Mouse (Mus musculus) hindbrain, embryonic 11.5 days (tissue): ENCODE results near the gene BC028528. TPM values are rescaled to one million over a fixed set of nuclear protein-coding genes. Genes with fewer than 3 reads are reported as not detected.
"Not testable (repeated sequence)": the region's sequence is repeated elsewhere in the genome, so short reads cannot be mapped to it uniquely, and the experiment has no call there.

Experiments
- ATAC-seq: fragments of 200-750 bp; cut with Nextera tagmentation; 2 replicates; pipeline ENCODE4 v1.8.0; 2017; ENCODE audit warnings: mild to moderate bottlenecking, moderate TSS enrichment, moderate library complexity; ENCODE audit not compliant: low FRiP score
- DNase-seq: peaks from one replicate; pipeline ENCODE4 v3.0.0-alpha.2; 2015; ENCODE audit warnings: low spot score
- H3K27ac ChIP-seq: fragments of 300-500 bp; sonication (generic); 2 replicates; pipeline ENCODE4 v1.5.1; 2014; ENCODE audit warnings: mild to moderate bottlenecking, low read depth, low read length
- H3K27me3 ChIP-seq: fragments of 300-500 bp; sonication (generic); 2 replicates; pipeline ENCODE4 v1.6.1; 2014; ENCODE audit warnings: mild to moderate bottlenecking, low read length, moderate library complexity, mixed read lengths; ENCODE audit not compliant: control insufficient read depth, insufficient read depth
- H3K36me3 ChIP-seq: fragments of 300-500 bp; sonication (generic); 2 replicates; pipeline ENCODE4 v1.6.1; 2014; ENCODE audit warnings: mild to moderate bottlenecking, low read length, moderate library complexity, mixed read lengths; ENCODE audit not compliant: control insufficient read depth, insufficient read depth
- H3K4me1 ChIP-seq: fragments of 300-500 bp; sonication (generic); replicated peaks from 2 replicates; pipeline ENCODE4 v1.6.1; 2014; ENCODE audit warnings: low read length, mixed read lengths; ENCODE audit not compliant: control insufficient read depth, insufficient read depth
- H3K4me2 ChIP-seq: fragments of 300-500 bp; sonication (generic); replicated peaks from 2 replicates; pipeline ENCODE4 v1.6.1; 2014; ENCODE audit warnings: mild to moderate bottlenecking, low read depth, low read length
- H3K4me3 ChIP-seq: fragments of 300-500 bp; sonication (generic); 2 replicates; pipeline ENCODE4 v1.5.1; 2014; ENCODE audit warnings: low read depth, low read length
- H3K9ac ChIP-seq: fragments of 300-500 bp; sonication (generic); 2 replicates; pipeline ENCODE4 v1.6.1; 2014; ENCODE audit warnings: low read depth, low read length
- H3K9me3 ChIP-seq: fragments of 300-500 bp; sonication (generic); 2 replicates; pipeline ENCODE4 v1.6.1; 2016; ENCODE audit warnings: low read length; ENCODE audit not compliant: control insufficient read depth
- WGBS: fragments of 180-500 bp; shearing (Covaris S2); extraction: QIAGEN DNeasy Blood & Tissue Kit; methylation state at CpG from one replicate; pipeline ENCODE4 v1.1.7; 2014; 5-methylcytosine and 5-hydroxymethylcytosine counted together
- polyA plus RNA-seq: library from polyadenylated mRNA; unstranded; fragments of >200 nt; fragmentation: Nextera tagmentation; extraction: Ambion mirVana; gene quantifications from 2 replicates; pipeline ENCODE4 v1.2.1, GENCODE M21; 2014

BC028528 gene
- polyA plus RNA-seq, 1 experiment from 2014 or later: 11.2 TPM

DNA sequence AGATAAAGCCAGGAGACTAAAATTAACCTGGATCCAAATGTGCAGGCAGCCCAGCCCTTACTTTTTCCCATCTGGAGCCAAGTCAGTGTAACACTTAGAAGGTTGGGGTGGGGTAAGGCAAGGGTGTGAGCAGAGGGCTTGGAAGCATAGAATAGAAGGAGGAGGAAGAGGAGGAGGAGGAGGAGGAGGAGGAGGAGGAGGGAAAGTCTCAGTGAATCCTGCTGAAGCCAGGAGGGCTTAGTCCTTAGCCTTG, 10.5 kb upstream of the BC028528 start:
- no peak overlapping the region for H3K9ac ChIP-seq
- no peak for DNase-seq
- no peaks in the 10 kb centered on the region for H3K27me3 ChIP-seq
- H3K27ac ChIP-seq: no peak overlapping the region
- H3K9me3 ChIP-seq: no peaks in the 10 kb centered on the region
- no peak for ATAC-seq
- H3K4me1 ChIP-seq: peaks cover 13% of the 10 kb centered on the region
- no peak overlapping the region for H3K4me2 ChIP-seq
- H3K36me3 ChIP-seq: no peaks in the 10 kb centered on the region
- no peak overlapping the region for H3K4me3 ChIP-seq

DNA sequence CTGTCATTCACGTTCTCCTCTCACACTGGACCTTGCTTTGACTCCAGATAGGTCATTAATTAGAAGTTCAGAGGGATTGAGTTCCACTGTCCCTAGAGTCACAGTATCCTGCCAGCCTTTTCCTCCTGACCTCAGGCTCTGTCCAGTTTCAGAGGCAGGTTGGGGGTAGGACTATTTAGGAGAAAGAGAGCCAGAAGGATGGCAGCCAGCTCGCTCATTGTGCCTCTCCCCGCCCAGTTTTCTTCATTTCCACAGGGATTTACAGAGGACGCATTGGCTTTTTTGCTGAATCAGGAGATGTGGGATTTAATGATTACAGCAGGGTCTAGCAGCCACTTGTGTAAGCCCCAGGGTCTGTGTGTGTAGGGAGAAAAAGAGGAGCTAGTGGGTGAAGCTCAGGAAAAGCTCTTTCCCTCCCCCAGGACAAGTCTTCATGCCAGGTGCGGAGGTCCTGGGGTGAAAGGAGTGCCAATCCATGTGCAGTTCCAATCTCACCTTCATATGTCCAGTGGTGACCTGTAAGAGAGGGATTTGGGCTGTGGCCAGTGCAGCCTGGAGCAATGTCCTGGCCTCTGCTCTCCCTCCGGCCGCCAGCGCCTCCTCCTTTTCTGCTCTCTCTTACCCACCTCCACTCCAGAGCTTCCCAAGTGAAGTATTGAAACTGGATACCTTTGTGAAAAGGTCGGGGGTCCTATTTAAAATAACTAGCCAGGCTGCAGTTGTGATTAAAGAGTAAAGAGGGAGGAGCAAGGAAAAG, 10.0 kb upstream of the BC028528 start:
- Histone ChIP-seq H3K4me1 (peaks cover 13% of the 10 kb centered on the region), H3K36me3 (no peaks in the 10 kb centered on the region), H3K4me2 (no peak overlapping the region), H3K9me3 (no peaks in the 10 kb centered on the region), H3K4me3 (no peak overlapping the region), H3K27me3 (no peaks in the 10 kb centered on the region), H3K9ac (no peak overlapping the region), H3K27ac (no peak overlapping the region)
- DNase-seq: no peak
- ATAC-seq: no peak
- WGBS: 60% methylated on average over 9 of the region's 9 CpGs

DNA sequence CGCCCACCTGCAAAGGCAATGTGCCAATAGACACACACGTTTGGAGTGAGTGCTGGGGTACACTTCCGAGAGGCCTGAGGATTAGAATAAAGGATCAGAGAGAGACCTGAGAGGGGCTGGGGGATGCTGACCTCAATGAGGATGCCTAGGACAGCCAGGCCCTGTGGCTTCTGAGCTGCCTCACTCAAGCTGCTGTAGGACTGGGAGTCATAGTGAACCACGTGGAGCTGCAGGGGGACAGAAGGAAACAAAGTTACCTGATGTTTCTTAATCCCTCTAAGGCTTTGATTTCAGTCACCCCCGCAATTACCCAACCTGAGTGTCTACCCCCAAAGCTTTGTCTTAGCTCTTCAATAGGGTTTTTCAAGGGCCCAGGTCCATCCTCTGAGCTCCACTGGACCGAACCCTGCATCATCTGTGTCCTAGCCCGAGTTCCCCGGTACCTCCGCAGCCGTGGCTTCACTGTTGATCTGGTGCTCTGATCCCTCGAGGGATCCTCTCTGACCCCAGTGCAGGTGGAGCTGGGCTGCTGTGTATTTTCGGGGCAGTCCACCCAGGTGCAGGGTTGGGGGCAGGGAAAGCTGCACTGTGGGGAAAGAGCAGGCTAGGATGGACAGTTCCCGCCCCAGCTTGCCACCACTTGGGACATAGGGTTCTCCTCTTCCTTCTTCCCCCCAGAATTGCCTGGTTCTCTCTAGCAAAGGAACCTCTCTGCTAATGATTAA, 8.2 kb upstream of the BC028528 start:
- no peaks in the 10 kb centered on the region for H3K36me3 ChIP-seq
- H3K9ac ChIP-seq: no peak overlapping the region
- H3K4me3 ChIP-seq: no peak overlapping the region
- WGBS: 76% methylated on average over 13 of the region's 13 CpGs
- no peaks in the 10 kb centered on the region for H3K9me3 ChIP-seq
- H3K27me3 ChIP-seq: no peaks in the 10 kb centered on the region
- H3K4me1 ChIP-seq: peaks cover 9% of the 10 kb centered on the region
- no peak for DNase-seq
- H3K27ac ChIP-seq: no peak overlapping the region
- no peak overlapping the region for H3K4me2 ChIP-seq
- no peak for ATAC-seq

DNA sequence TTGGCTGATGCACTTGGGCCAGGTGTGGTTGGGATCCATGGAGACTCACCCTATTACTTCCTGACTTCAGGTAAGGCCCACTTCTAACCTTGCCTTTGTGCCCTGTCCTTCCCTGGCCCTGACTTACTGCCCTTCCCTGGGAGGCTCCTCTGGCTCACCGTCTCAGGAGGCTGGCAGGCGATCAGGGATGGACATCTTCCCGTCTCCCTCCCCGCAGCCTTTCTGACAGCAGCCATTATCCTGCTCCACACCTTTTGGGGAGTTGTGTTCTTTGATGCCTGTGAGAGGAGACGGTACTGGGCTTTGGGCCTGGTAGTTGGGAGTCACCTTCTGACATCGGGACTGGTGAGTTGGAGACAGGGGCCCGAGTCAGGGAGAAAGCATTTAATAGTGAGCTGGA, 3.7 kb upstream of the BC028528 start:
- not testable (repeated sequence) for H3K4me3 ChIP-seq, H3K9me3 ChIP-seq, ATAC-seq, H3K9ac ChIP-seq, H3K4me1 ChIP-seq, H3K27me3 ChIP-seq, H3K4me2 ChIP-seq, H3K27ac ChIP-seq, H3K36me3 ChIP-seq, DNase-seq
- 90% methylated on average over 7 of the region's 7 CpGs for WGBS

DNA sequence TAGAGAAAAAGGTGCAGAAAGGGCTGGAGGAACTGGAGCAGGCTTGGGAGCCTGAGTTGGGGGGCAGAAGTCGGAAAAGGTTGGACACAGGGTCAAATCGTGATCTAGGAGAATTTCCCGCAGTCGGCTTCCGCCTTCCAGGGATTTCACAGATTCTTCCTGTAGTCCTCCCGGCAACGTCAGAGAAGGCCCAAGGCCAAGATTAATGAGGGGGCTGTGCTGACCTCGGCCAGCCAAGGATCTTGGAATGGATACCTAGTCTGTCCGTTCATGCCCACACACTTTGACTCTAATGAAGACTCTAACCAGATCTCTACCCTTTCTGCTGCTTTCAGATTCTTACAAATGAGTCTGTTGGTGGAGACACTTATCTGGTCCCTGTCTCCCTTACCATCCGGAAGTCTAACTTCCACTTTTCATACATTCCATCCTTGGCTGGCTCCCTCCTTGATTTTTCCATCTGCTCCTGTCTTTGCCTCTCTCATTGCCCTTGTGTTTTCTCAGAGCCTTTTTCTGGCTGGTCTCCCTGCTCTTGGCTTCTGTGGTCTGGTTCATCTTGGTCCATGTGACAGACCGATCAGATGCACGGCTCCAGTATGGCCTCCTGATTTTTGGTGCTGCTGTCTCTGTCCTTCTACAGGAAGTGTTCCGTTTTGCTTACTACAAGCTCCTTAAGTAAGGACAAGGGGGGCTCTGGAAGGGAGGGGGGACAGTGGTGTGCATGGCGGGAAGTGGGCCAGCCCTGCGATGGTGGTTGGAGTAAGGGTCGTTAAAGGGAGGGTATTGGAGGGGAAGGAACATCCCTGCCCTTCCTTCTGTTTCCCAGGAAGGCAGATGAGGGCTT, 2.7 kb upstream of the BC028528 start:
- WGBS: 18% methylated on average over 16 of the region's 16 CpGs
- no peaks in the 10 kb centered on the region for H3K36me3 ChIP-seq
- H3K9ac ChIP-seq: peak overlapping the region; percentile 74
- DNase-seq (peak; percentile 51), ATAC-seq (0 out of 2 replicates have a peak, but pooled peaks have one; percentile 2)
- H3K27me3 ChIP-seq: no peaks in the 10 kb centered on the region
- H3K4me3 ChIP-seq: peak overlapping the region; percentile 70
- H3K4me1 ChIP-seq: no peaks in the 10 kb centered on the region
- H3K27ac ChIP-seq: 0 out of 2 replicates have a peak overlapping the region, but pooled peaks have one; percentile 33
- H3K9me3 ChIP-seq: no peaks in the 10 kb centered on the region
- peak overlapping the region; percentile 93 for H3K4me2 ChIP-seq

GRCm38 (mm10) chr3:95893606-95894316, 2.0 kb upstream of the BC028528 start, which contains the start of gene Aph1a:
Aph1a (plus strand) TSS chr3:95893969.
- not testable (repeated sequence) for H3K27me3 ChIP-seq, H3K4me1 ChIP-seq, H3K9me3 ChIP-seq, H3K36me3 ChIP-seq
- ATAC-seq: peak; percentile 97
- peak within 1 kb of the TSS; percentile 70 for H3K4me3 ChIP-seq
- peak within 1 kb of the TSS; percentile 93 for H3K4me2 ChIP-seq
- peak; percentile 95 for DNase-seq
- H3K9ac ChIP-seq: peak within 1 kb of the TSS; percentile 74
- under 1% methylated on average over 25 of the region's 43 CpGs for WGBS
- H3K27ac ChIP-seq: 0 out of 2 replicates have a peak within 1 kb of the TSS, but pooled peaks have one; percentile 33

GRCm38 (mm10) chr3:95893126-95893525, 1.3 kb upstream of the BC028528 start:
- Histone ChIP-seq H3K4me3 (peak overlapping the region; percentile 70), H3K36me3 (no peaks in the 10 kb centered on the region), H3K9ac (peak overlapping the region; percentile 28), H3K9me3 (no peaks in the 10 kb centered on the region), H3K27ac (0 out of 2 replicates have a peak overlapping the region, but pooled peaks have one; percentile 13), H3K27me3 (no peaks in the 10 kb centered on the region), H3K4me2 (peak overlapping the region; percentile 37), H3K4me1 (no peaks in the 10 kb centered on the region)
- WGBS: 29% methylated on average over 7 of the region's 7 CpGs
- DNase-seq (no peak), ATAC-seq (no peak; the same call in 1 of the 2 replicates)
